Mouse (Mus musculus) 3T3-L1 (cell line): ENCODE measurements around the gene Hk1.

Experiments
- DNase-seq: peaks from one replicate; pipeline ENCODE4 v3.0.0-alpha.2; 2015; ENCODE audit warnings: low read depth, low spot score

Gene Hk1

GRCm38 (mm10) chr10:62340991-62341390, 38.7 kb downstream of the Hk1 start:
- DNase-seq, result no peak

GRCm38 (mm10) chr10:62340095-62340731, 39.5 kb downstream of the Hk1 start:
- peak; percentile 96 for DNase-seq

GRCm38 (mm10) chr10:62339211-62340094, 40.3 kb downstream of the Hk1 start:
- peak; percentile 35 for DNase-seq

GRCm38 (mm10) chr10:62338626-62339025, 41.1 kb downstream of the Hk1 start:
- DNase-seq, result peak; percentile 11

- peak; percentile 13 for DNase-seq
Measured at GRCm38 (mm10) chr10:62338176-62338575, 41.5 kb downstream of the Hk1 start.

GRCm38 (mm10) chr10:62336601-62337578, 42.8 kb downstream of the Hk1 start:
- DNase-seq, result peak; percentile 57

GRCm38 (mm10) chr10:62335423-62335776, 44.3 kb downstream of the Hk1 start:
- DNase-seq, result peak; percentile 49

GRCm38 (mm10) chr10:62334686-62335422, 44.9 kb downstream of the Hk1 start:
- no peak for DNase-seq

- DNase-seq, result no peak
Measured at GRCm38 (mm10) chr10:62333269-62333668, 46.4 kb downstream of the Hk1 start.

- no peak for DNase-seq
Measured at GRCm38 (mm10) chr10:62332514-62332913, 47.2 kb downstream of the Hk1 start.

GRCm38 (mm10) chr10:62331771-62332170, 47.9 kb downstream of the Hk1 start:
- DNase-seq, result no peak

- no peak for DNase-seq
Measured at GRCm38 (mm10) chr10:62331296-62331695, 48.4 kb downstream of the Hk1 start.

GRCm38 (mm10) chr10:62329846-62330245, 49.9 kb downstream of the Hk1 start:
- no peak for DNase-seq

- no peak for DNase-seq
Measured at GRCm38 (mm10) chr10:62328886-62329412, 50.8 kb downstream of the Hk1 start.

GRCm38 (mm10) chr10:62327572-62328317, 52.0 kb downstream of the Hk1 start:
- no peak for DNase-seq

- DNase-seq, result no peak
Measured at GRCm38 (mm10) chr10:62326818-62327571, 52.7 kb downstream of the Hk1 start.

GRCm38 (mm10) chr10:62326002-62326401, 53.7 kb downstream of the Hk1 start:
- DNase-seq, result no peak

GRCm38 (mm10) chr10:62322821-62323220, 56.9 kb downstream of the Hk1 start:
- DNase-seq, result peak; percentile 32

GRCm38 (mm10) chr10:62321457-62321856, 58.3 kb downstream of the Hk1 start:
- peak; percentile 7 for DNase-seq
